Mouse (Mus musculus) liver, embryonic 14.5 days (tissue): ENCODE data around the gene Nhlrc1. TPM values are rescaled to one million over a fixed set of nuclear protein-coding genes. Genes with fewer than 3 reads are reported as not detected.

Experiments
- ATAC-seq: fragments of 200-750 bp; cut with Nextera tagmentation; 2 replicates; pipeline ENCODE4 v1.8.0; 2017; ENCODE audit warnings: moderate number of reproducible peaks, mild to moderate bottlenecking, moderate library complexity; ENCODE audit not compliant: insufficient read depth
- DNase-seq, 3 experiments: peaks; one replicate each; pipeline ENCODE4 v3.0.0-alpha.2; 2012 to 2013; ENCODE audit warnings: low read depth in 3 of 3, low spot score in 3 of 3
- H3K27ac ChIP-seq: fragments of 300-500 bp; sonication (generic); 2 replicates; pipeline ENCODE4 v1.5.1; 2014; ENCODE audit warnings: moderate library complexity, mild to moderate bottlenecking, control low read depth, inconsistent platforms
- H3K27me3 ChIP-seq: fragments of 300-500 bp; sonication (generic); 2 replicates; pipeline ENCODE4 v1.6.1; 2014; ENCODE audit warnings: mild to moderate bottlenecking, low read length, moderate library complexity; ENCODE audit not compliant: control insufficient read depth, insufficient read depth
- H3K36me3 ChIP-seq: fragments of 300-500 bp; sonication (generic); replicated peaks from 2 replicates; pipeline ENCODE4 v1.6.1; 2014; ENCODE audit warnings: low read depth; ENCODE audit not compliant: control insufficient read depth, insufficient read depth
- H3K4me1 ChIP-seq, 2 experiments: fragments of 200-500 bp in 1 of 2; fragments of 300-500 bp in 1 of 2; sonication (generic) in 1 of 2; replicated peaks; 2 replicates each; pipeline ENCODE4 v1.6.1; 2012 to 2014; ENCODE audit warnings: antibody characterized with exemption in 1 of 2, inconsistent platforms in 1 of 2, low read length in 1 of 2; ENCODE audit not compliant: control insufficient read depth in 2 of 2, insufficient read depth in 2 of 2
- H3K4me2 ChIP-seq: fragments of 300-500 bp; sonication (generic); 2 replicates; pipeline ENCODE4 v1.6.1; 2014; ENCODE audit warnings: low read depth, mild to moderate bottlenecking, control low read depth, moderate library complexity
- H3K4me3 ChIP-seq, 2 experiments: fragments of 200-500 bp in 1 of 2; fragments of 300-500 bp in 1 of 2; sonication (generic) in 1 of 2; 2 replicates each; pipeline ENCODE4 v1.5.1; 2012 to 2014; ENCODE audit warnings: low read depth in 2 of 2, low read length in 2 of 2, mild to moderate bottlenecking in 2 of 2, control low read depth in 1 of 2, inconsistent platforms in 1 of 2, moderate library complexity in 1 of 2; ENCODE audit not compliant: insufficient read depth in 1 of 2
- H3K9ac ChIP-seq: fragments of 300-500 bp; sonication (generic); replicated peaks from 2 replicates; pipeline ENCODE4 v1.6.1; 2014; ENCODE audit warnings: mild to moderate bottlenecking, control low read depth, moderate library complexity
- H3K9me3 ChIP-seq: fragments of 300-500 bp; sonication (generic); 2 replicates; pipeline ENCODE4 v1.6.1; 2016; ENCODE audit warnings: low read length, mixed read lengths; ENCODE audit not compliant: control insufficient read depth
- CTCF ChIP-seq: IDR thresholded peaks from 2 replicates; pipeline ENCODE4 v1.5.1; 2016; ENCODE audit warnings: antibody characterized with exemption, low read depth, control low read depth
- EP300 ChIP-seq: IDR thresholded peaks from 2 replicates; pipeline ENCODE4 v1.6.1; 2016; ENCODE audit warnings: antibody characterized with exemption, low read depth
- WGBS: fragments of 180-500 bp; shearing (Covaris S2); extraction: QIAGEN DNeasy Blood & Tissue Kit; methylation state at CpG from one replicate; pipeline ENCODE4 v1.1.7; 2014; ENCODE audit not compliant: insufficient replicate concordance; 5-methylcytosine and 5-hydroxymethylcytosine counted together
- polyA plus RNA-seq, 2 experiments: library from polyadenylated mRNA; depleted of rRNA in 1 of 2; stranded (reverse) in 1 of 2; unstranded in 1 of 2; fragments of >200 nt; fragmentation: Nextera tagmentation in 1 of 2; extraction: Ambion mirVana in 1 of 2; gene quantifications; 2 replicates each; pipeline versions ENCODE4 v1.2.1 to v1.2.3; 2012 to 2014

The Nhlrc1 gene
- polyA plus RNA-seq, 2 experiments = 0.46 to 0.50 TPM

GRCm38 (mm10) chr13:46968626-46969025 is 46.0 kb downstream of the Nhlrc1 start:
- DNase-seq (no peak), ATAC-seq (no peak)
- no peaks in the 10 kb centered on the region for H3K4me1 ChIP-seq
- H3K27ac ChIP-seq = no peak overlapping the region
- no peak overlapping the region for H3K4me3 ChIP-seq
- H3K9ac ChIP-seq = no peak overlapping the region
- 69% methylated on average over 2 of the region's 2 CpGs for WGBS
- H3K9me3 ChIP-seq = no peaks in the 10 kb centered on the region
- TF ChIP-seq CTCF (peak; percentile 21), EP300 (no peak)
- H3K4me2 ChIP-seq = no peak overlapping the region
- no peaks in the 10 kb centered on the region for H3K36me3 ChIP-seq
- no peaks in the 10 kb centered on the region for H3K27me3 ChIP-seq

DNA sequence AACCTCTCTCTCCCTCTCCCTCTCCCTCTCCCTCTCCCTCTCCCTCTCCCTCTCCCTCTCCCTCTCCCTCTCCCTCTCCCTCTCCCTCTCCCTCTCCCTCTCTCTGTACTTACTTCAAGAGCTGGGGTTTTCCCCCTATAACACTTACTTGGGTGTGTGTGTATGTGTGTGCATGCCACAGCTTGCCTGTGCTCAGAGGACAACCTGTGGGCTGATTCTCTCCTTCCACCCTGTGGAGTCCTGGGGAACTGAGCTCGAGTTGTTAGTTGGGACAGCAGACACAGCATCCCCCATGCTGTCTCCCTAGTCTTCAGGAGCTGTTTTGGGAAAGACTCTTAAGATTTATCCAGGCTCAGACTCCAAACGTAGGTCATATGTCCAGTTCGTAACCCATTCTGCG is 47.3 kb downstream of the Nhlrc1 start:
- TF ChIP-seq CTCF = no peak
- TF ChIP-seq EP300 = no peak
- Histone ChIP-seq H3K9ac (no peak overlapping the region), H3K27me3 (no peaks in the 10 kb centered on the region), H3K36me3 (no peaks in the 10 kb centered on the region), H3K4me2 (no peak overlapping the region), H3K9me3 (no peaks in the 10 kb centered on the region), H3K4me3 (no peak overlapping the region), H3K4me1 (no peaks in the 10 kb centered on the region), H3K27ac (no peak overlapping the region)
- no peak for DNase-seq
- 48% methylated on average over 4 of the region's 4 CpGs for WGBS
- no peak for ATAC-seq

Other genes starting within 250 kb of the Nhlrc1 start
- gene Kif13a, start 85.0 kb downstream of the Nhlrc1 start, polyA plus RNA-seq (2012; rRNA removed) = 3.0 and 3.1 TPM in 2 replicates
- 2.1 and 3.2 TPM in 2 replicates for gene Kif13a, start 85.0 kb downstream of the Nhlrc1 start, polyA plus RNA-seq (2014; fragmentation: Nextera tagmentation; extraction: Ambion mirVana)
- 2.1 and 2.5 TPM in 2 replicates for gene Kdm1b, start 28.6 kb upstream of the Nhlrc1 start, polyA plus RNA-seq (2012; rRNA removed)
- gene Kdm1b, start 28.6 kb upstream of the Nhlrc1 start, polyA plus RNA-seq (2014; fragmentation: Nextera tagmentation; extraction: Ambion mirVana) = 2.8 and 3.5 TPM in 2 replicates
- gene Tpmt, start 29.9 kb upstream of the Nhlrc1 start, polyA plus RNA-seq (2012; rRNA removed) = 4.2 and 6.1 TPM in 2 replicates
- gene Tpmt, start 29.9 kb upstream of the Nhlrc1 start, polyA plus RNA-seq (2014; fragmentation: Nextera tagmentation; extraction: Ambion mirVana) = 12.0 and 13.8 TPM in 2 replicates
- 102 and 167 TPM in 2 replicates for gene Dek, start 91.4 kb upstream of the Nhlrc1 start, polyA plus RNA-seq (2012; rRNA removed)
- 330 and 359 TPM in 2 replicates for gene Dek, start 91.4 kb upstream of the Nhlrc1 start, polyA plus RNA-seq (2014; fragmentation: Nextera tagmentation; extraction: Ambion mirVana)
- gene Rnf144b, start 107.8 kb upstream of the Nhlrc1 start, polyA plus RNA-seq (2012; rRNA removed) = 1.4 and 1.6 TPM in 2 replicates
- 1.9 and 2.2 TPM in 2 replicates for gene Rnf144b, start 107.8 kb upstream of the Nhlrc1 start, polyA plus RNA-seq (2014; fragmentation: Nextera tagmentation; extraction: Ambion mirVana)